Comparison of ENCODE assay signal across 25 mouse cellular contexts in genomic region chr17:11411414-11411813, GRCm38 (mm10).
"Had no signal": no experiment of that assay in that cellular context is flagged by ENCODE, and none has a peak within 500 bp of the region (broad histone marks: within the 10 kb centered on the region; RNA-seq: fewer than 3 reads in every experiment).

No protein-coding gene starts in this region.

- H3K36me3 ChIP-seq: intestine, embryonic 15.5 days; kidney, embryonic 15.5 days; limb, embryonic 12.5 days; limb, embryonic 15.5 days; liver, embryonic 12.5 days; lung, embryonic 15.5 days; midbrain, embryonic 10.5 days had no signal

- DNase-seq: kidney, adult 11 months; kidney, adult 8-10 months; kidney, postnatal 10 days; kidney, postnatal 36 days; layer of hippocampus, postnatal 36 days; left cerebral cortex, postnatal 4 days; lung, postnatal 10 days; lung, postnatal 36 days; right cerebral cortex, adult 18-20 months; right cerebral cortex, postnatal 14 days; right cerebral cortex, postnatal 4 days; thymus, adult 2 months; thymus, postnatal 14 days; thymus, postnatal 4 days had no signal

- ATAC-seq: intestine, embryonic 15.5 days; liver, embryonic 12.5 days had no signal

- H3K9ac ChIP-seq: intestine, embryonic 15.5 days; kidney, embryonic 15.5 days; limb, embryonic 12.5 days; limb, embryonic 15.5 days; liver, embryonic 12.5 days; lung, embryonic 15.5 days had no signal

- H3K4me2 ChIP-seq: intestine, embryonic 15.5 days; kidney, embryonic 15.5 days; limb, embryonic 12.5 days; limb, embryonic 15.5 days; liver, embryonic 12.5 days; lung, embryonic 15.5 days had no signal

- H3K4me1 ChIP-seq: intestine, embryonic 15.5 days; kidney, embryonic 15.5 days; limb, embryonic 12.5 days; limb, embryonic 15.5 days; liver, embryonic 12.5 days; lung, embryonic 15.5 days; megakaryocyte, embryonic 14.5 days had no signal

- H3K4me3 ChIP-seq: intestine, embryonic 15.5 days; kidney, embryonic 15.5 days; left cerebral cortex, adult 2 months; limb, embryonic 12.5 days; limb, embryonic 15.5 days; liver, embryonic 12.5 days; lung, embryonic 15.5 days; megakaryocyte, embryonic 14.5 days; midbrain, embryonic 10.5 days; myocyte had no signal

- H3K9me3 ChIP-seq: intestine, embryonic 15.5 days; kidney, embryonic 15.5 days; limb, embryonic 12.5 days; limb, embryonic 15.5 days; liver, embryonic 12.5 days; lung, embryonic 15.5 days; midbrain, embryonic 10.5 days had no signal

- H3K27ac ChIP-seq: intestine, embryonic 15.5 days; kidney, embryonic 15.5 days; left cerebral cortex, adult 2 months; limb, embryonic 12.5 days; limb, embryonic 15.5 days; liver, embryonic 12.5 days; lung, embryonic 15.5 days; midbrain, embryonic 10.5 days; stomach, postnatal 0 days had no signal

- H3K27me3 ChIP-seq: intestine, embryonic 15.5 days; kidney, embryonic 15.5 days; limb, embryonic 12.5 days; limb, embryonic 15.5 days; liver, embryonic 12.5 days; lung, embryonic 15.5 days; megakaryocyte, embryonic 14.5 days had no signal
